Mouse (Mus musculus): ENCODE results near the gene Gtf2h4. TPM values are rescaled to one million over a fixed set of nuclear protein-coding genes. Genes with fewer than 3 reads are reported as not detected.

Gene Gtf2h4
- total RNA-seq (2021) = 10 to 100 TPM; 18.1 to 24.2 TPM
- long read RNA-seq, experiment 1, transcript Gtf2h4-201 (14 exons, 1,679 nt) = major isoform, 12 of 18 reads
- long read RNA-seq, experiment 1, partial matches to known transcripts = 2 of 18 reads
- long read RNA-seq, experiment 1, other reads (novel, unspliced or antisense) = 4 of 18 reads
- long read RNA-seq, experiment 2, transcript Gtf2h4-201 (14 exons, 1,679 nt) = major isoform, 16 of 19 reads
- long read RNA-seq, experiment 2, partial matches to known transcripts = 2 of 19 reads
- long read RNA-seq, experiment 2, other reads (novel, unspliced or antisense) = 1 of 19 reads

DNA sequence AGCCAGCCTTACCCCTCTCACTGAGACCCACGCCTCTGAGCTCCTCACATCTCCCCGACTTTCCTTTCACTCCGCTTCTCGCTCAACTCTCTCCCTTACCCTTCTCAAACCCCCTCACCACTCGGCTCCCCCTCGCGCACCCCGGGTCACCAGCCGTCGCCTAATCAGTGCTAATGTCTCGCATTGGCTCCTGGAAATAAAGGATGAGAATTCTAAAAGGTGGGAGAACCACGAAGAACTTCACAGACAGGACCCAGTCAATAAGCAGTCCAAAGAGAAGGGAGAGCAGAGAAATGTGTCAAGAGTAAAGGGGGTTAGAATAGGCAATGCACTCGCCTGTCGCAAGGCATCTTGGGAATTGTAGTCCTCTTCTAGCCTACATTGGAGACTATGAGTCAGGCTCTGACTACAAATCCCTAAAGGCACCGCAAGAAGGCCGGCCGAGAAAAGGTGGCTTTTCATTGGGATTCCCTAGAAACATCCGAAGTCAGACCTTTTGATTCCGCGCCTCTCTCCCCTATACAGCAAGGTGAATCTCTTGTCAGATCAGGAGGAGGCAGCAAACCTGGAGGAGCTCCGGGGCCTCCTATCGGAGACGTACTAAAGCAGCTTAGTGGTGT, at the start of gene Gtf2h4:
Gtf2h4 (minus strand) TSS at position 324 of the 620 bp plus-strand sequence.
- DNase-seq = peak; percentile 87
- peak within 1 kb of the TSS; percentile 73 for H3K4me3 ChIP-seq
- intact Hi-C loops (cut with DNase I) = loop anchor here (2.0 to 10.0 kb wide), 2 partner anchors 25 to 231 kb away; no protein-coding TSS in a partner anchor
- peak; percentile 9; the same call in 1 of the 2 replicates for TF ChIP-seq CTCF (IDR thresholded peaks at IDR 0.05)
- peak within 1 kb of the TSS; percentile 93 for H3K27ac ChIP-seq

DNA sequence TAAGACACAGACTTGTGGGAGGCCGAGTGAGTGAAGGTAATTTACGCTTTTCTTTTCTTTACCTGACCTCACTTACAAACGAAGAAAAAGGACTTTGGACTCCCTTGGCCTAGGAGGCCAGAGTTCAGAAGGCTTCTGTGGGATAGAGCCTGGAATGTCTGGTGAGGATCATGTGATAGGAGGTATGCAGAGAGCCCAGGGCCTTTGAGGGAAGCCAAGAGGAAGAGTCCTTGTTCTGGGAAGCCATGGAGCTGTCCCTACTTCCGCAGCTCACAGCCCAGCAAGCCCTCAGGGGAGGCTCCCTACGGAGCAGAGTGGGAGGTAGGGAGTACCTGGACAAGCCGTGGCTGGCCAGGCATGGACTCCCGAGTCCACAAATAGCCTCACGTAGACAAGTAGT, 48.1 kb upstream of the Gtf2h4 start:
- intact Hi-C loops (cut with DNase I) = no loop called here
- DNase-seq = no peak
- no peak for TF ChIP-seq CTCF (IDR thresholded peaks at IDR 0.05)
- H3K27ac ChIP-seq = peak overlapping the region; percentile 31
- H3K4me3 ChIP-seq = no peak overlapping the region

DNA sequence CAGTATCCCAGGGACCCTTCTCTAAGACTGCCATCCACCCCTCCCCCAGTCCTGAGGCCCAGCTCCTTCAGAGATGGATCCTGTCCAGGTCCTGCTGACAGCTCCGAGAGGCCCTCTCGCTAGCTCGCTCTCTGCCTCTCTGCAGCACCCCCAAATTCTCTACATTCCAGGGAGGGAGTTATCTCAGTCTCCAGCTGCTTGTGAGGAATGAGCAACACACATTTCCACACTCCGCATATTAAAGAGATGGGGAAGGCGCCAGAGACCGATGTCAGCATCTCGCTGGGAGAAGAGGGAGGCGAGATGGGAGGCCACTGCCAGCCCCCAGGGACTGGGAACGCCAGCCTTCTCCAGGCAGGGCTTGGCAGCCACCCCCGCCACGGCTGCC, 46.8 kb upstream of the Gtf2h4 start:
- H3K27ac ChIP-seq = no peak overlapping the region
- intact Hi-C loops (cut with DNase I) = no loop called here
- no peak for TF ChIP-seq CTCF (IDR thresholded peaks at IDR 0.05)
- no peak for DNase-seq
- no peak overlapping the region for H3K4me3 ChIP-seq

DNA sequence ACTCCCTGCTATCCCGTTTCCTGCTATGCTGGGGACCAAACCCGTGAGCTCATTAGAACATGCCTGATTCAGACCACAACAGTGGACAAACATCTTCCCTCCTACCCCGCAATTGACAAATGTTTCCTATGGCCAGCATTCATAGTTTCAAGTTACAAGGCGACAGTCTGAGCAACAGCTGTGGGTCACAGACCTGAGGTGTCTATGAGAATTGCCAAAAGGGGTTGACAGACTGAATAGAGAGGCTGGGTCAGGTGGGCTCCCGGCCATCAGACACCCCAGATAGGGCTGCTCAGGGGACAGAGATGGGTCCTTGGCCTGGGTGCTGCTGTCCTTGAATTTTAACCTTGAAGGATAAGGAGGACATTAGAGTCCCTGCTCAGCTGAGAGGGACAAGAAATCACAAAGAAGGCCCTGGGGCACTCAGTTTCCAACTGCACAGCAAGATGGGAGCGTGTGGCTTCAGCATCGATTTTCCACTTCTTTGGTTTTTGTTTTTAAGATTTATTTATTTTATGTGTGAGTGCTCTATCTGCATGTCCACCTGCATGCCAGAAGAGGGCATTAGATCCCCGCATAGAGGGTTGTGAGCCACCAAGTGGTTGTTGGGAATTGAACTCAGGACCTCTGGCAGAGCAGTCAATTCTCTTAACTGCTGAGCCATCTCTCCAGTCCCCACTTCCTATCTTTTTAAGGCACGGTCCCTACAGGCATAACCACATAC, 46.2 kb upstream of the Gtf2h4 start:
- no peak overlapping the region for H3K4me3 ChIP-seq
- peak; percentile 41; the same call in 1 of the 2 replicates for TF ChIP-seq CTCF (IDR thresholded peaks at IDR 0.05)
- intact Hi-C loops (cut with DNase I) = no loop called here
- H3K27ac ChIP-seq = no peak overlapping the region
- no peak for DNase-seq

DNA sequence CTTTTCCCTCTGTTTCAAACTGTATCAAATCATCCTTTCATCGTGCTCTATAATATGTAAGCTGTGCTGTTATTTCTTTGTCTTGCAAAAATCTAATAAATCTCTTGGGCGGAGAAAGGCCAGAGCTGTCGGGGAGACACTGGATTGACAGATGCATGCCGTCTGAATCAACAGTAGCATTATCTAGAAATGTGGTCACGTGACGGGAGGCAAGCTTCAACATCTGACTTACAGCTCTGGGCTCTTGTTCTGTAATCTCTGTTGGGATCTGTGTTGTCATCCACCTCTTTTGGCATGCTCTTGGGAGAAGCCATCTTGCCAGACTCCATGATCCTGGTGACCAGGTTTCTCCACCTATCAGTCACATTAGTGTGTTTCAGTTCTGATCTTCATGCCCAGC, 43.5 kb upstream of the Gtf2h4 start:
- no peak for TF ChIP-seq CTCF (IDR thresholded peaks at IDR 0.05)
- DNase-seq = no peak
- intact Hi-C loops (cut with DNase I) = no loop called here
- Histone ChIP-seq H3K4me3 (no peak overlapping the region), H3K27ac (no peak overlapping the region)

DNA sequence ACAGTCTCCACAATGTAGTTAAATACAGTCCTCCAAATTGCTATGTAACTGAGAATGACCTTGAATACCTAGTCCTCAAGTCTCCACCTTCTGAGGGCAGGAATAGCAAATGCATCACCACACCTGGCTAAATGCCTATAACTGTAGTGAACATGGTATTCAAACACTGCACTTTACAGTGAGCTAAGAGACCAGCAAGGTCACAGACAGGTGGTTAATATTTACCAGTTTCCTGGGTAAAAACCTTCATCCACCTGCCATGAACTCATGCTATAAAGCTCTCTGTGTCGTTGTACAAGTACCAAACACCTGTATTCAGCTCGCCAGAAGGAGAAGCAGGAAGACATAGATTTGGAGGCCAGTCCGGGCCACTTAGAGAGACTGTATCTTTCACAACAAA, 42.6 kb upstream of the Gtf2h4 start:
- no peak for TF ChIP-seq CTCF (IDR thresholded peaks at IDR 0.05)
- no peak overlapping the region for H3K27ac ChIP-seq
- intact Hi-C loops (cut with DNase I) = no loop called here
- no peak for DNase-seq
- H3K4me3 ChIP-seq = no peak overlapping the region

DNA sequence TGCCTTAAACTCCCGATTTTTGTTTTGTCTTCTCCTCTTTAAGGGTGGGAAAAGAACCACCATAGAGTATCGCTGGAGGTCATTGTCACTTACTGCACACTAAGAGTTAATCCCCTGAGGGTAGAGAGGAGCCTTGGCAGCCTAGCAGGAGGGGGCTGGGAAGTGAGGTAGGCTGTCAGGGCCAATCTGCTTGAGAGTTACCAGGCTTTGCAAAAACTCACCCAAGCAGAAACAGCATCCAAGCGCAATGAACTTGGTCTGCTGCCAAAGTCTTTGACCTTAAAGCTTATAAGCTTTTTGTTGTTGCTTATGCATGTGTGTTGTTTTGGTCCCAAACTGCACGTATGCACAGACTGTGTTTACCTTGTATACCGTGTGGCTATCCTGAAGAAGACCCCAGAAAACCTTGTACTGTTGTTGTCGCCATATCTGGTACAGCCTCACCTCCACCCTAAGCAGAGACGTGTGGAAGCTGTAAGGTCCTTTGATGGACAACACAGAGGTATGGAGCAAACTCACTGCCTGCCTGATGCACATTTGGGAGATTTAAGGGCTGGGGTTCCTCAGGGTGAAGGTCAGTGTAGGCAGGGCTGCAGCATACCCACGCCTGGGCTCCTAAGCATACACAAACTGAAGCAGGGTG, 37.3 kb upstream of the Gtf2h4 start:
- H3K27ac ChIP-seq = no peak overlapping the region
- no peak for TF ChIP-seq CTCF (IDR thresholded peaks at IDR 0.05)
- H3K4me3 ChIP-seq = no peak overlapping the region
- DNase-seq = no peak
- intact Hi-C loops (cut with DNase I) = no loop called here

DNA sequence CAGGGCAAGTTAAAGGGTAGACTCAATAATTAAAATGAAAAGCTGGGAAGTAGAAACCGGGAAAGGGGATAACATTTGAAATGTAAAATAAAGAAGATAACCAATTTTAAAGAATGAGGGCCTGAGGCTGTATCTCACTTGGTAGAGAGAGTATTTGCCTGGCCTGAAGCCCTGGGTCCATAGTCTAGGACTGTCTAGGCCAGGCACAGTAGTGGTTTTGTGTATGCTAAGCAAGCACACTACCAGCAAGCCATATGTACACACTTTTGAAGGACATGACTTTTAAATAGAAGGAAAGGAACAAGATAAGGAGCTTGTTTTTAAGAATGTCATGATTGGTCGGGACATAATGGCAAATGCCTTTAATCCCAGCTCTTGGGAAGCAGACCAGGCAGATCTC, 35.1 kb upstream of the Gtf2h4 start:
- intact Hi-C loops (cut with DNase I) = no loop called here
- Histone ChIP-seq H3K4me3 (no peak overlapping the region), H3K27ac (no peak overlapping the region)
- no peak for DNase-seq
- no peak for TF ChIP-seq CTCF (IDR thresholded peaks at IDR 0.05)

DNA sequence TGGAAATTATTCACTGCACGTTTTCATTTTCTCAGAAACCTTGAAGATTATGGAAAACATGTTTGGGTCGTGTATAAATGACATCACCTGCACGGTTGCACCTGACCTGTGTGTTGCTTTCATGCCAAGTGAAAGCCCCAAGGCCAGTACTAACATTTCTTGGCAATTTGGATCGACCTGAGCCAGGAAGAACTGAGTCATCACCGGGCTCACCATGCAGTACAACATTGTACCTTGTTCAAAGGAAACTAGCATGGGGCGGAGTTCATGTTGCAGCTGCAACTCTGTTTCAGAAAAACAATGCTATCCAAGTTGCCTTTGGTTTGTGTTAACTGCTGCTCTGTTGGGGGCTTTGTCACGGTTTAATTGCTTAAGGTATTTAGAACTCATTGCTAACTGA, 34.4 kb upstream of the Gtf2h4 start:
- Histone ChIP-seq H3K4me3 (no peak overlapping the region), H3K27ac (no peak overlapping the region)
- no peak for TF ChIP-seq CTCF (IDR thresholded peaks at IDR 0.05)
- intact Hi-C loops (cut with DNase I) = loop anchor here (2.0 kb wide), 2 partner anchors 17 to 29 kb away; no protein-coding TSS in a partner anchor
- no peak for DNase-seq

DNA sequence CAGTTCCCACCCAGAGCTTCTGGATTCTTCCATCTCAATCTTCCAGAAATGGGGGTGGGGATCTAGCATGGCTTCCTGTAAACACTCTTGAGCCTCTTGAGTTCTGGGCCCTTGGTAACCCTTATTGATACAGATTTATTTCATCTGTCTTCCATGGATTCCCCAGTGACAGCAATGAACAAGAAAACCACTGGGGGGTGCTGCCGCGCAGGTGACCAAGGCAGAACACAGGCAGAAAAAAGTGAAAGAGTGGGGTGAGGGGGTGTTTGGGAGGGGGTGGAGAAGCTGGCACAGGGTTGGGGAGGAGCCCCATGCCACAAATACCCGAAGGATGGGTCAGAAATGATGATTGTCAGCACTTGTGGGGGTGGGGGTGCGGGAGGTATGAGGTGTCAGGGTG, 32.3 kb upstream of the Gtf2h4 start:
- H3K27ac ChIP-seq = peak overlapping the region; percentile 55
- peak; percentile 66 for TF ChIP-seq CTCF (IDR thresholded peaks at IDR 0.05)
- H3K4me3 ChIP-seq = no peak overlapping the region
- intact Hi-C loops (cut with DNase I) = loop anchor here (2.0 kb wide), 2 partner anchors 19 to 31 kb away; no protein-coding TSS in a partner anchor
- DNase-seq = peak; percentile 65

DNA sequence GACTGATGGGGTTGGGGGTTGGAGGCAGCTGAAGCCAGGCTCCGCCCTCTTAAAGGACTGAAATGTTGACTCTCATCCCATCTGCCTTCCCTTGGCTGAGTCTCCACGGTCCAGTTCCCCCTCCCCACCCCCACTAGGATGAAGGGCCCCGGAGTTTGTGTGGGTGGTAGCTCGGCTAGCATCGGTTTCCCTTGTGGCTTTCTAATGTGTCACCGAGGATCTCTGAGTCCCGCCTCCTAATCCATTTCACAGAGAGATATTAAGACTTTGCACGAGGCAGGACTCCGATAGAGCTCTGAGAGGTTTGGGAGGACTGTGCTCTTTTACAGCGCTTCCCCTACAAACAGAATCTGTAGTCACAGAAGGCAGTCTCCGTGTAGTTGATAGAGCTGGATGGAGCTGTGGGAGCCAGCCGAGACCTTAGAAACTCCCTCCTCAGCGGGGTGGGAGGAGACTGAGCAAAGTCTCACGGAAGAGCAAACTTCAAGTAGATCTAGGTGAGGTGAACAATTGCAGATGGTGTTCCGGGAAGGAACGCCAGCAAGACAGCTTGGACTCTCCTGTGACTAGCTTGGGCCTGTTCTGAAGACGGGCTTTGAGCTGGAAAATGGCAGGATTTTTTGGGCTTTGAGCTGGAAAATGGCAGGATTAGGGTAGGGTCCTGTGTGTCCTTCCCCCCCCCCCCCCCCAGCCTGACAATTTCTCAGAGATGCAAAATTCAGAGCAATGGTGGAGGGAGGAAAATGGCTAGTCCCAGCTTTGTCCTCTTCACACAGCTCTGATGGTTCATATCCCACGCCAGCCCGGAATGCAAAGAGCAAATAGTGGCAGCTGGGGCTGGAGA, 31.3 kb upstream of the Gtf2h4 start, which contains the start of gene Ddr1:
Ddr1 (minus strand) TSS at position 1 of the 844 bp plus-strand sequence.
- no peak for TF ChIP-seq CTCF (IDR thresholded peaks at IDR 0.05)
- DNase-seq = no peak
- intact Hi-C loops (cut with DNase I) = no loop called here
- peak within 1 kb of the TSS; percentile 63 for H3K27ac ChIP-seq
- peak within 1 kb of the TSS; percentile 33 for H3K4me3 ChIP-seq

Data from gastrocnemius, adult 2 months (tissue).